Mouse (Mus musculus): ENCODE measurements around the gene Dscam. TPM values are rescaled to one million over a fixed set of nuclear protein-coding genes. Genes with fewer than 3 reads are reported as not detected.

The Dscam gene
- polyA plus RNA-seq, 1 experiment from 2014 or later: 8.5 TPM

DNA sequence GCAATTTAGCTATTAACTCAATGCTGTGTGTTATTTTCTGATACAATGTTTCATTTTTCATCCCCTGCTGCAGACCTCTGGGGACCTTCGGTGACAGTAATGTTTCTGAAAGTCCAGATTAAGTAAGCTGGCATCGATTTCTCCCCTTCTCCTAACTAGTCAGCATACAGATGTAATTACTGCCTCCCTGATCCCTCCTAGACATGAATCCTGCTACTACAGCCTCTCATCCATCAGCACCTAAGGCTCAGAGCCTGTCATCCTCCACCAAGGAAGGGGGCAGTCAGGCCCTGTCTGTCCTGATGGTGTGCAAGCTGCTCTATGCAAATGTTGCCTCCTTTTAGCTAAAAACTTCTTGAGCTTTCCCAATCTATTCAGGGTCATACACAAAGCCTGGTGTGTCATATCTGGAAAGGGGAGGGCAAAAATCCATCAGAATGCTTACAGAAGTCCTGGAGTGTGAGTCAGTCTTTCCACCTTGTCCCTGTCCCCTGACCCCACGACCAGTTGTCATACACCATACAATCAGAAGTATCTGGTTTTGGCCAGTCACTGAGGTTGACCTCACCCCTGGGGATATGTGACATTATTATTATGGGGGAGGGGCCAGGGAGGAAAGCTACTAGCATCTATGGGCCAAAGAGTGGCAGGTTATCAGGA lies 571.0 kb downstream of the Dscam start:
- Histone ChIP-seq H3K4me2 (ENCODE audit: low read length) (no peak overlapping the region), H3K27me3 (replicated peaks; ENCODE audit: control insufficient read depth, insufficient read depth, low read length) (no peaks in the 10 kb centered on the region), H3K4me3 (replicated peaks; ENCODE audit: low read length) (no peak overlapping the region), H3K4me1 (replicated peaks; ENCODE audit: control insufficient read depth, insufficient read depth, low read length) (no peaks in the 10 kb centered on the region), H3K9ac (replicated peaks; ENCODE audit: low read depth, low read length) (no peak overlapping the region), H3K27ac (ENCODE audit: low read length) (no peak overlapping the region), H3K36me3 (ENCODE audit: control insufficient read depth, insufficient read depth) (no peaks in the 10 kb centered on the region), H3K9me3 (ENCODE audit: control insufficient read depth, low read length) (no peaks in the 10 kb centered on the region)
- no peak for ATAC-seq
- whole genome bisulfite sequencing: 85% methylated on average over 3 of the region's 3 CpGs

DNA sequence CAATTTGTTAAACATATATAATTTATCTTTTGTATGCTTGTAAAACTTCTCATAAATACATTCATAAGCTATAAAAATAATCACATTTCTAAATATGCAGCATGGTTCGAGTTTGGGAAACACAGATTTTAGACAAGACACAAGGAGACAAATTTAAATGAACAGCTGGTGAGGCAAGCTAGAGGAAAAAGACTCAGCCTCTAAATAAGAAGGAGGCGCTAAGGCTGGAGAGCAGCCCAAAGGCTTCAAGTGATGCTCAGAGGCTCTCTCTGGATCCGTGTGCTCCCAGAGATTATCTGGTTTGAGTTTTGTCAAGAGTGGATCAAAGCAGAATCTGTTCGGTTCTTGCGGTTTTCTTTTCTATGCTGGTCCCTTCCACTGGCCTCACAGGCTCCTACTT lies 594.7 kb downstream of the Dscam start:
- no peak for ATAC-seq
- Histone ChIP-seq H3K9me3 (ENCODE audit: control insufficient read depth, low read length) (no peaks in the 10 kb centered on the region), H3K4me2 (ENCODE audit: low read length) (no peak overlapping the region), H3K36me3 (ENCODE audit: control insufficient read depth, insufficient read depth) (no peaks in the 10 kb centered on the region), H3K9ac (replicated peaks; ENCODE audit: low read depth, low read length) (no peak overlapping the region), H3K27me3 (replicated peaks; ENCODE audit: control insufficient read depth, insufficient read depth, low read length) (no peaks in the 10 kb centered on the region), H3K27ac (ENCODE audit: low read length) (no peak overlapping the region), H3K4me3 (replicated peaks; ENCODE audit: low read length) (no peak overlapping the region), H3K4me1 (replicated peaks; ENCODE audit: control insufficient read depth, insufficient read depth, low read length) (no peaks in the 10 kb centered on the region)
- WGBS: 77% methylated on average over 5 of the region's 5 CpGs

DNA sequence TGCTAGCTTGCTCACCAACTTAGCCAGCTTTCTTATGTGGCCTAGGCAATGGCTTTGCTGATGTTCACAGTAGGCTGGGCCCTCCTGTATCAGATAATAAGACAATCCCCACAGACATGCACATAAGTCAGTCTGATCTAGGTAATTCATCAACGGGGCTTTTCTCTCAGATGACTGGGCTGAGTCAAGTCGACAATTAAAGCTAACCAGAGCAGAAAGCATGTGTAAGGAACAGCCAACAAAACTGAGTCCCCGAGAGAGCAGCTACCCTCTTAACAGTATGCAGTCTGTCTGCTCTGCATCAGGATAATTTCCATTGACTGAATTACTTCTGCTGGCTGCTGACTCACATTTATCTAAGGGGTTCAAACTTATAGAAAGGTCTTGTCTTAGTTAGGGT lies 603.1 kb downstream of the Dscam start:
- Histone ChIP-seq H3K9me3 (ENCODE audit: control insufficient read depth, low read length) (no peaks in the 10 kb centered on the region), H3K27ac (ENCODE audit: low read length) (no peak overlapping the region), H3K4me1 (replicated peaks; ENCODE audit: control insufficient read depth, insufficient read depth, low read length) (peaks cover 4% of the 10 kb centered on the region; the same call in 1 of the 2 replicates), H3K4me2 (ENCODE audit: low read length) (no peak overlapping the region), H3K36me3 (ENCODE audit: control insufficient read depth, insufficient read depth) (no peaks in the 10 kb centered on the region), H3K27me3 (replicated peaks; ENCODE audit: control insufficient read depth, insufficient read depth, low read length) (no peaks in the 10 kb centered on the region), H3K4me3 (replicated peaks; ENCODE audit: low read length) (no peak overlapping the region), H3K9ac (replicated peaks; ENCODE audit: low read depth, low read length) (no peak overlapping the region)
- no peak for ATAC-seq
- WGBS: 69% methylated on average over 3 of the region's 3 CpGs

DNA sequence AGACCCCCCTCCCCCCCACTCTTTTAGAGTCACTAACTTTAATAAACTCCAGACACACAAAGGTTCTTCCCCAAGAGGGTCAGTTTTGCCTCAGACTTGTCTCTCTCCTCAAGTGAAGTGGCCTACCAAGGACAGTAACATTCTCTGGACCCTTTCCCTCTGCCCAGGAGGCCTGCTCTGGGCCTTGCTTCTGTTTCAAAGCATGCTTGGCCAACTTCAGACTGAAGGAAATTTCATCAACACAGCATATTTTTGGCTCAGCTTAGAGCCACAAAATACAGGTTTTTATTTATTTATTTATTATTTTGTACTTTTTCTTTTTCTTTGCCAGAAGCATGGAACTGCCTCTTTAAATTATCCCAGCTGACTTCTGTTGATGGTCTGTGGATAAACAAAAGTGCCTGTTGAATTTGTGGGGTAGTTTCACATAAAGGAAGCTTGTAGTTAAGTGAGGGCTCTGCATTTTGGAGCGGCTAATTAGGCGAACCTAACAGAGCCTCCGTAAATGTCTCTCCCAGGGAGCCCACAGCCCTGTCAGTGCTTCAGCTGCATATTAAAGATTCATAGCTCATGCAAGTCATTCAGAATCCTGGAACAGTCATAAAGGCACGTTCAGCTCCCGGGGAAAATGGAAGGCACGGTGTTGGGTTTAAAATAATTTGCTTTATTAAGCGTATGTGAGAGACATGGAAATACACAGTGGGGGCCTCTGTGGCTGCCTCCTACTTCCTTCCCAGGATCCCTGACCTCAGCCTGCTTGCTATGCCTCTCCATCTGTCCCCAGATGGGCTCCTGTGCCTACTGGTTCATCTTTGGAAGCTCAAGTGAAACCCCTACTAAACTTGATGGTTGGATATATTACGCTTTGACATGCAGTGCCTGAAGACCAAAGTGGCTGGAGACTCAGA lies 606.9 kb downstream of the Dscam start:
- Histone ChIP-seq H3K9me3 (ENCODE audit: control insufficient read depth, low read length) (no peaks in the 10 kb centered on the region), H3K27ac (ENCODE audit: low read length) (no peak overlapping the region), H3K4me3 (replicated peaks; ENCODE audit: low read length) (no peak overlapping the region), H3K9ac (replicated peaks; ENCODE audit: low read depth, low read length) (no peak overlapping the region), H3K27me3 (replicated peaks; ENCODE audit: control insufficient read depth, insufficient read depth, low read length) (no peaks in the 10 kb centered on the region), H3K4me1 (replicated peaks; ENCODE audit: control insufficient read depth, insufficient read depth, low read length) (peaks cover 4% of the 10 kb centered on the region; the same call in 1 of the 2 replicates), H3K4me2 (ENCODE audit: low read length) (no peak overlapping the region), H3K36me3 (ENCODE audit: control insufficient read depth, insufficient read depth) (no peaks in the 10 kb centered on the region)
- 23% methylated on average over 8 of the region's 8 CpGs for WGBS
- ATAC-seq: peak; percentile 66

DNA sequence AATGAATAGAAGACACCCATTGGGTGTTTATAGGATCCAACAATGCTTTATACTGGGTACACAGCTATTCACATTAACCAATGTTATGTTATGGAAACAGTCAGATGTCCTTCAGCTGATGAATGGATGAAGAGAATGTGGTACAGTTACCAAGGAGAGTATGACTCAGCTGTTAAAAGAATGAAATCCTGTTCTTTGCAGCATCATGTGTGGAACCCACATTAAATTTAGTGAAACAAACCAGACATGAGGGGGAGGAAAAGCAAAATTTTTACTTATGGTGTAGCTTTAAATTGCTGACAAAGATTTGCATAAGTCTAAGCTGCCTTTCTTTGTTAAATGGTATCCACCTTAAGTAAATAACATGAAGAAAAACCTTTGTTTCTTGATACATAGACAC lies 610.8 kb downstream of the Dscam start:
- no peak overlapping the region for H3K4me2 ChIP-seq (ENCODE audit: low read length)
- H3K9ac ChIP-seq (replicated peaks; ENCODE audit: low read depth, low read length): no peak overlapping the region
- ATAC-seq: no peak
- no peak overlapping the region for H3K4me3 ChIP-seq (replicated peaks; ENCODE audit: low read length)
- H3K27me3 ChIP-seq (replicated peaks; ENCODE audit: control insufficient read depth, insufficient read depth, low read length): no peaks in the 10 kb centered on the region
- no peaks in the 10 kb centered on the region for H3K36me3 ChIP-seq (ENCODE audit: control insufficient read depth, insufficient read depth)
- no peaks in the 10 kb centered on the region for H3K9me3 ChIP-seq (ENCODE audit: control insufficient read depth, low read length)
- peaks cover 4% of the 10 kb centered on the region; the same call in 1 of the 2 replicates for H3K4me1 ChIP-seq (replicated peaks; ENCODE audit: control insufficient read depth, insufficient read depth, low read length)
- no peak overlapping the region for H3K27ac ChIP-seq (ENCODE audit: low read length)

DNA sequence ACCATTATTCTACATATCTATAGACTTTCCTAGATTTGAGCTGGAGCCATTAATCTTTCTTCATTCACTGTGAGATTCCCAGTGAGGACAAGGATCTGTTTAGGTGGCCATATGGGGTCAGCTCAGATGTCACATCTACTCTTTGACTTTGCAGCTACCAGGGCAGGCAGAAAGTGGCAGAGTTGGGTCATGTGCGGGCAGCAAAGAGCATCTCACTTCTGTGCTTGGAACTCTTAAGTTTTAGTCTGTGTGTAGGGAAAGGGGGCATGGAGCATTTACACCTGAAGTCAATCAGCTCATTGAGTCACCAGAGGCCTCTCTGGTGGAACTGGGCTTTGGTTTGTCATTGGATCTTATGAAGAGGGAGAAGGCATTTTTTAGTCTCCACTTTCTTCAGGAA lies 612.2 kb downstream of the Dscam start:
- Histone ChIP-seq H3K27ac (ENCODE audit: low read length) (no peak overlapping the region), H3K9me3 (ENCODE audit: control insufficient read depth, low read length) (no peaks in the 10 kb centered on the region), H3K36me3 (ENCODE audit: control insufficient read depth, insufficient read depth) (no peaks in the 10 kb centered on the region), H3K27me3 (replicated peaks; ENCODE audit: control insufficient read depth, insufficient read depth, low read length) (no peaks in the 10 kb centered on the region), H3K9ac (replicated peaks; ENCODE audit: low read depth, low read length) (no peak overlapping the region), H3K4me3 (replicated peaks; ENCODE audit: low read length) (no peak overlapping the region), H3K4me2 (ENCODE audit: low read length) (no peak overlapping the region), H3K4me1 (replicated peaks; ENCODE audit: control insufficient read depth, insufficient read depth, low read length) (no peaks in the 10 kb centered on the region)
- 93% methylated on average over 1 of the region's 1 CpGs for WGBS
- no peak for ATAC-seq

DNA sequence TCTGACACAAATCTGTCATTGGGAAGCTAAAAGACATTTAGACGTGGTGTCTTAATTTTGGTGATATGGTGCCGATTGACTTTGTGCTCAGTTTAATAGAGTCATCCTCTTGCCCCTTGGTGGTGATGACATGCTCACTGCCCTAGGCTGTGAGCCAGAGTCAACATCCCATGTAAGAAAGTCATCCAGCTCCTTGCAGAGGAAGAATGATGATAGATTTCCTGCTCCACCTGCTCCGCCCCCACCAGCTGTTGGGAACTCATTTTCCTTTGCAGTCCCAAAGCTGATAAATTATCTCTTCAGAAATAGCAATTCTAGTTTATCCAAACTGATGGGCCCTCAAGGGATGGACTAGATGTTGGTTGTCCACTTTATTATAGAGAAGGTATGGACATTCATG lies 613.9 kb downstream of the Dscam start:
- Histone ChIP-seq H3K4me2 (ENCODE audit: low read length) (no peak overlapping the region), H3K36me3 (ENCODE audit: control insufficient read depth, insufficient read depth) (no peaks in the 10 kb centered on the region), H3K27me3 (replicated peaks; ENCODE audit: control insufficient read depth, insufficient read depth, low read length) (no peaks in the 10 kb centered on the region), H3K9me3 (ENCODE audit: control insufficient read depth, low read length) (no peaks in the 10 kb centered on the region), H3K27ac (ENCODE audit: low read length) (no peak overlapping the region), H3K4me3 (replicated peaks; ENCODE audit: low read length) (no peak overlapping the region), H3K9ac (replicated peaks; ENCODE audit: low read depth, low read length) (no peak overlapping the region), H3K4me1 (replicated peaks; ENCODE audit: control insufficient read depth, insufficient read depth, low read length) (no peaks in the 10 kb centered on the region)
- no peak for ATAC-seq
- 88% methylated on average over 3 of the region's 3 CpGs for WGBS

DNA sequence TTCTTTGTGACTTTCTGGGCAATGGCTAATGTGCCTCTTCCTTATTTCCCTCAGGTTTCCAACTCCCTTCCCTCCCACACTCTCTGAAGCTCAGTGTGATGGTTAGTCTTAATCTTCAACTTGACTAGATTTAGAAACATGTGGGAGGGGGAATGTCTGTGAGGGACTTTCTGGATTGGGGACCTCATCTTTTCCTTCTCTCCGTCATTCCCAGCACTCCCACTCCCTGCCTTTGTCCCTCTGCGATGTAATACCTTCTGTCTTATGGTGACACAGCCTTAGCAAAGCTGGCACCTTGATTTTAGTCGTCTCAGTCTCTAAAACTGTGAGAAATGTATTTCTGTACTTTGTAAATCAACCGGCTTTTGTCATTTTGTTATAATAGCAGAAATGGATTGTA lies 615.1 kb downstream of the Dscam start:
- H3K4me2 ChIP-seq (ENCODE audit: low read length): no peak overlapping the region
- WGBS: 78% methylated on average over 4 of the region's 4 CpGs

DNA sequence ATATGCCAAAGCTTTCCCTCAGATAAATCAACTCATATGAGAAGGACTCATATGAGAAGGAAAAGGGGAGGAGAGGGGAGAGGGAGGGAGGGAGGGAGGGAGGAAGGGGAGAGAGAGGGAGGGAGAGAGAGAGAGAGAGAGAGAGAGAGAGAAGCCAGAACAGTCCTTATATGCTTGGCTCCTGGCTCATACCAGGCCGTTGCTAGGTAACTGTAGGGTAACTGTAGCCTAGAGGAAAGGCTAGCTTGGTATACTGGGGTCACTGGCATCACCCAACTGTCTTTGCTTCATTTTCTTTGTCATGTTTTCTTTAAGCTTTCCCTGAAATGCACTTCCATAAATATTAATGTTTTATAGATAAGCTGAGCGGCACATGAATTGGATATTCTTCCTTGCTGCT lies 617.9 kb downstream of the Dscam start:
- Histone ChIP-seq H3K27me3 (replicated peaks; ENCODE audit: control insufficient read depth, insufficient read depth, low read length) (no peaks in the 10 kb centered on the region), H3K4me2 (ENCODE audit: low read length) (no peak overlapping the region), H3K36me3 (ENCODE audit: control insufficient read depth, insufficient read depth) (no peaks in the 10 kb centered on the region), H3K27ac (ENCODE audit: low read length) (no peak overlapping the region), H3K4me1 (replicated peaks; ENCODE audit: control insufficient read depth, insufficient read depth, low read length) (no peaks in the 10 kb centered on the region), H3K4me3 (replicated peaks; ENCODE audit: low read length) (no peak overlapping the region), H3K9ac (replicated peaks; ENCODE audit: low read depth, low read length) (no peak overlapping the region), H3K9me3 (ENCODE audit: control insufficient read depth, low read length) (no peaks in the 10 kb centered on the region)
- ATAC-seq: no peak
- 87% methylated on average over 2 of the region's 2 CpGs for WGBS

More for the DNA sequence above, 615.1 kb downstream of the Dscam start:
- no peak overlapping the region for H3K27ac ChIP-seq (ENCODE audit: low read length)
- H3K27me3 ChIP-seq (replicated peaks; ENCODE audit: control insufficient read depth, insufficient read depth, low read length): no peaks in the 10 kb centered on the region
- H3K4me3 ChIP-seq (replicated peaks; ENCODE audit: low read length): no peak overlapping the region
- no peaks in the 10 kb centered on the region for H3K36me3 ChIP-seq (ENCODE audit: control insufficient read depth, insufficient read depth)
- no peaks in the 10 kb centered on the region for H3K4me1 ChIP-seq (replicated peaks; ENCODE audit: control insufficient read depth, insufficient read depth, low read length)
- H3K9me3 ChIP-seq (ENCODE audit: control insufficient read depth, low read length): no peaks in the 10 kb centered on the region
- no peak overlapping the region for H3K9ac ChIP-seq (replicated peaks; ENCODE audit: low read depth, low read length)
- ATAC-seq: no peak
